Mouse (Mus musculus) small intestine, adult 2 months (tissue): ENCODE results near the gene Wnt6. TPM values are rescaled to one million over a fixed set of nuclear protein-coding genes. Genes with fewer than 3 reads are reported as not detected.

ENCODE experiments used
- H3K27ac ChIP-seq: fragments of 200-500 bp; 2 replicates; pipeline ENCODE4 v1.5.1; 2012; ENCODE audit warnings: low read depth, low read length, control low read depth, inconsistent platforms; ENCODE audit not compliant: insufficient read depth
- H3K27me3 ChIP-seq: fragments of 200-500 bp; 2 replicates; pipeline ENCODE4 v1.6.1; 2012; ENCODE audit warnings: mild to moderate bottlenecking, moderate library complexity, low read length, inconsistent platforms; ENCODE audit not compliant: control insufficient read depth, insufficient read depth
- H3K36me3 ChIP-seq: fragments of 200-500 bp; 2 replicates; pipeline ENCODE4 v1.6.1; 2012; ENCODE audit warnings: mild to moderate bottlenecking, low read length, control low read depth, inconsistent platforms; ENCODE audit not compliant: control insufficient read depth, insufficient read depth
- H3K4me1 ChIP-seq: fragments of 200-500 bp; 2 replicates; pipeline ENCODE4 v1.6.1; 2012; ENCODE audit warnings: low read length, inconsistent platforms, mixed read lengths; ENCODE audit not compliant: control insufficient read depth, insufficient read depth, insufficient read length
- H3K4me3 ChIP-seq: fragments of 200-500 bp; 2 replicates; pipeline ENCODE4 v1.5.1; 2012; ENCODE audit warnings: low read depth, mild to moderate bottlenecking, control low read depth, inconsistent platforms, low read length, moderate library complexity
- CTCF ChIP-seq: fragments of 200-500 bp; IDR thresholded peaks from 2 replicates; pipeline ENCODE4 v1.5.1; 2012; ENCODE audit warnings: low read depth, mild to moderate bottlenecking, control low read depth, inconsistent platforms, low read length, moderate library complexity, mixed read lengths; ENCODE audit not compliant: insufficient replicate concordance, insufficient read length; ENCODE audit errors: extremely low read depth
- POLR2A ChIP-seq: fragments of 200-500 bp; IDR thresholded peaks from 2 replicates; pipeline ENCODE4 v1.6.1; 2012; ENCODE audit warnings: low read depth, mild to moderate bottlenecking, control low read depth, inconsistent platforms, low read length, moderate library complexity
- WGBS: fragments of 180-500 bp; shearing (Covaris S2); methylation state at CpG from one replicate; pipeline ENCODE4 v1.1.7; 2018; 5-methylcytosine and 5-hydroxymethylcytosine counted together
- polyA plus RNA-seq: library from polyadenylated mRNA; depleted of rRNA; stranded (reverse); fragments of >200 nt; gene quantifications from 2 replicates; pipeline ENCODE4 v1.2.3, GENCODE M21; 2012

Gene Wnt6
- polyA plus RNA-seq, 1 experiment = 6.0 TPM

- Histone ChIP-seq H3K4me1 (peaks cover 5% of the 10 kb centered on the region), H3K27ac (no peak overlapping the region), H3K27me3 (peaks cover 44% of the 10 kb centered on the region), H3K36me3 (no peaks in the 10 kb centered on the region), H3K4me3 (no peak overlapping the region)
- TF ChIP-seq POLR2A (no peak), CTCF (no peak)
- 44% methylated on average over 7 of the region's 7 CpGs for WGBS
These were observed 2.4 kb downstream of the Wnt6 start for GRCm38 (mm10) chr1:74774062-74774461.

DNA sequence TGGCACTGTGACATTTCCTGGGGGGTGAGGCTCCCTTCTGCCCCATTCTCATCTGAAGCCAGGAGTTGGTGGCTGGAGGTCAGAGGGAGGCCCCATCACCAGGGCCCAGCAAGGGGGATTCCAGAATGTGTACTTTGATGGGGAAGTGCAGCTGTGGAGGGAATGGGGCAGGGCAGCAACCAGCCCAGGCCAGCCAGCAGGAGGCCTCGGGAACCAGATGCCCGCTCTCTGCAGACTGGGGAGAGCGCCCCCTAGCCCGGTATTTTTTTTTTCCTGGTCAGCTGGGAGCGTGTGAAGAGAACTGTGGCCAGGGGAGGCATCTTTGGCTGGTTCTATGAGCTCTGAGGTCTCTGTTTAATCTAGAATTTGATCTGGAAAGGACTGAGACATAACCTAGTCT lies 4.1 kb downstream of the Wnt6 start:
- Histone ChIP-seq H3K4me3 (no peak overlapping the region), H3K27me3 (peaks cover 28% of the 10 kb centered on the region), H3K27ac (no peak overlapping the region), H3K4me1 (peaks cover 5% of the 10 kb centered on the region), H3K36me3 (no peaks in the 10 kb centered on the region)
- WGBS = 11% methylated on average over 5 of the region's 5 CpGs
- TF ChIP-seq POLR2A (no peak), CTCF (peak; percentile 46; the same call in 1 of the 2 replicates)

GRCm38 (mm10) chr1:74778934-74779486 lies 7.3 kb downstream of the Wnt6 start:
- TF ChIP-seq CTCF = no peak
- Histone ChIP-seq H3K4me3 (no peak overlapping the region), H3K4me1 (peaks cover 6% of the 10 kb centered on the region; the same call in 1 of the 2 replicates), H3K36me3 (no peaks in the 10 kb centered on the region), H3K27ac (no peak overlapping the region), H3K27me3 (peaks cover 25% of the 10 kb centered on the region)
- 34% methylated on average over 3 of the region's 3 CpGs for WGBS

DNA sequence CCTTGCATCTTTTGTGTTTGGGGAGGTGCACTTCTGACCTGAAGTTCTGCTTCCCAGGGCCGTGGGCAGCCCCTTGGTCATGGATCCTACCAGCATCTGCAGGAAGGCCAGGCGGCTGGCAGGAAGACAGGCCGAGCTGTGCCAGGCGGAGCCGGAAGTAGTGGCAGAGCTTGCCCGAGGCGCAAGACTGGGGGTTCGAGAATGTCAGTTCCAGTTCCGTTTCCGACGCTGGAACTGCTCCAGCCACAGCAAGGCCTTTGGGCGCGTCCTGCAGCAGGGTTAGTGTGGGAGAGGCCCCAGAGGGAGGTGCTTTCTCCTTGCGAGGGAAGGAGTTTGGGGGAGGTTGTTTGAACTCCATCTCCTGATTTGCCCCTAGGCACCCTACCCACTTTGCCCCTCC lies 10.4 kb downstream of the Wnt6 start:
- 24% methylated on average over 14 of the region's 14 CpGs for WGBS
- Histone ChIP-seq H3K4me1 (peaks cover 11% of the 10 kb centered on the region), H3K4me3 (no peak overlapping the region), H3K36me3 (no peaks in the 10 kb centered on the region), H3K27me3 (peaks cover 27% of the 10 kb centered on the region), H3K27ac (no peak overlapping the region)
- TF ChIP-seq POLR2A (no peak), CTCF (no peak)

GRCm38 (mm10) chr1:74783554-74783953 lies 11.9 kb downstream of the Wnt6 start:
- peaks cover 11% of the 10 kb centered on the region for H3K4me1 ChIP-seq
- no peak for TF ChIP-seq CTCF
- no peak for TF ChIP-seq POLR2A
- peaks cover 30% of the 10 kb centered on the region for H3K27me3 ChIP-seq
- no peak overlapping the region for H3K27ac ChIP-seq
- no peaks in the 10 kb centered on the region for H3K36me3 ChIP-seq
- H3K4me3 ChIP-seq = no peak overlapping the region; the same call in 1 of the 2 replicates
- WGBS = 9% methylated on average over 13 of the region's 13 CpGs

GRCm38 (mm10) chr1:74784041-74784759 lies 12.5 kb downstream of the Wnt6 start:
- H3K27me3 ChIP-seq = peaks cover 34% of the 10 kb centered on the region
- H3K4me1 ChIP-seq = peaks cover 11% of the 10 kb centered on the region
- under 1% methylated on average over 67 of the region's 67 CpGs for WGBS
- TF ChIP-seq POLR2A (no peak), CTCF (peak; percentile 65; the same call in 1 of the 2 replicates)
- no peaks in the 10 kb centered on the region for H3K36me3 ChIP-seq
- peak overlapping the region; percentile 56 for H3K4me3 ChIP-seq
- H3K27ac ChIP-seq = no peak overlapping the region

DNA sequence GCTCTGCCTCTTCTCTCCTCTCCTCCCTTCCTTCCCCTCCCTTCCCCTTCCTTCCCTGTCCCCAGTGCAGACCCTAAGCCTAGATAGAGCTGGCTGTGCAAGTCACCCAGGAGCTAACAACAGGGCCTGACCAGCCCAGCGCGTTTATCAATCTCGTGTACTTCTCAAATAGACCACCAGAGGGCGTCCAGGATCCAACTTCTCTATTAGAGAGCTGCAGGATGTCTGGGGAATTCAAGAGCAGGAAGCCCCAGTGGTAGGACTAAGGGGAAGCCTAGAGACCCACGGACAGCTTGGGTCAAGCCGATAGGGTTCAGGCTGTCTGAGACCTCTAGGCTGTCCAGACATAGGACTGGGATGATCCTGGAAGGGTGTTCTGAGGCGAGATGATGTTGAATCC lies 16.2 kb downstream of the Wnt6 start:
- H3K27me3 ChIP-seq = peaks cover 52% of the 10 kb centered on the region
- H3K36me3 ChIP-seq = no peaks in the 10 kb centered on the region
- no peak overlapping the region for H3K4me3 ChIP-seq
- peak; percentile 73; the same call in 1 of the 2 replicates for TF ChIP-seq CTCF
- TF ChIP-seq POLR2A = no peak
- peaks cover 7% of the 10 kb centered on the region for H3K4me1 ChIP-seq
- no peak overlapping the region for H3K27ac ChIP-seq
- WGBS = 6% methylated on average over 7 of the region's 7 CpGs
